In genomic region chr10:95894856-95895386, GRCm38 (mm10) we compare ENCODE assay signal across 8 mouse cellular contexts. TPM values are rescaled to one million over a fixed set of nuclear protein-coding genes. Genes with fewer than 3 reads are reported as not detected.
A peak's percentile ranks its signal among the peaks of the same experiment; 100 is the strongest.
DNase-seq lines count a peak whose midpoint lies in the region; ATAC-seq and TF ChIP-seq lines count a peak whose summit lies in the region.

No protein-coding gene starts in this region.

- H3K4me1 ChIP-seq in ES-Bruce4 (ENCODE audit: control insufficient read depth, insufficient read depth, low read length), result no peaks in the 10 kb centered on the region
- H3K4me1 ChIP-seq in forebrain, embryonic 12.5 days, result peaks cover 8% of the 10 kb centered on the region; the same call in 1 of the 2 replicates
- no peaks in the 10 kb centered on the region for H3K4me1 ChIP-seq in liver, embryonic 14.5 days (replicated peaks; ENCODE audit: control insufficient read depth in 2 of 2, insufficient read depth in 2 of 2, low read length in 1 of 2)
- no peaks in the 10 kb centered on the region for H3K4me1 ChIP-seq in stomach, postnatal 0 days (replicated peaks; ENCODE audit: control insufficient read depth, insufficient read depth)

- H3K4me3 ChIP-seq in ES-Bruce4 (ENCODE audit: low read depth, low read length), result no peak overlapping the region
- H3K4me3 ChIP-seq in forebrain, embryonic 12.5 days (replicated peaks), result peak overlapping the region; percentile 25
- peak overlapping the region in 1 of 2 experiments; percentile 22; a peak in 1 of 4 replicates for H3K4me3 ChIP-seq in liver, embryonic 14.5 days (ENCODE audit: insufficient read depth in 1 of 2, low read depth in 2 of 2, low read length in 2 of 2)
- H3K4me3 ChIP-seq in stomach, postnatal 0 days (ENCODE audit: low read depth, low read length), result peak overlapping the region; percentile 24

- WGBS in forebrain, embryonic 12.5 days, result 46% methylated on average over 10 of the region's 10 CpGs
- WGBS in liver, embryonic 14.5 days (ENCODE audit: insufficient replicate concordance), result 30% methylated on average over 10 of the region's 10 CpGs
- 38% methylated on average over 10 of the region's 10 CpGs for WGBS in stomach, postnatal 0 days

- peak; percentile 76 for TF ChIP-seq CTCF in ES-Bruce4 (IDR thresholded peaks at IDR 0.05; ENCODE audit: low read depth, low read length)
- TF ChIP-seq CTCF in liver, embryonic 14.5 days (IDR thresholded peaks at IDR 0.05; ENCODE audit: low read depth), result peak; percentile 64
- TF ChIP-seq CTCF in stomach, postnatal 0 days (IDR thresholded peaks at IDR 0.05; ENCODE audit: low read depth), result peak; percentile 92

- DNase-seq in c-Kit-positive CD71-negative TER-119-negative erythroid progenitor cells, embryonic 14.5 days (ENCODE audit: low read depth), result peak; percentile 37
- peak; percentile 80 to 82 for DNase-seq in heart, postnatal 10 days
- DNase-seq in kidney, postnatal 4 days, result peak; percentile 68 to 77
- peak in 1 of 3 experiments; percentile 22 for DNase-seq in liver, embryonic 14.5 days (ENCODE audit: low read depth in 3 of 3, low spot score in 3 of 3)
- DNase-seq in natural killer cell, adult 2 months (ENCODE audit: low spot score in 2 of 2), result peak; percentile 37 to 56
- DNase-seq in stomach, postnatal 0 days (ENCODE audit: low spot score), result peak; percentile 67

- no peak overlapping the region for H3K27ac ChIP-seq in ES-Bruce4 (ENCODE audit: insufficient read depth, low read length)
- no peak overlapping the region for H3K27ac ChIP-seq in forebrain, embryonic 12.5 days
- no peak overlapping the region for H3K27ac ChIP-seq in liver, embryonic 14.5 days
- H3K27ac ChIP-seq in stomach, postnatal 0 days (replicated peaks), result no peak overlapping the region

- no peaks in the 10 kb centered on the region for H3K9me3 ChIP-seq in ES-Bruce4 (replicated peaks; ENCODE audit: control insufficient read depth, insufficient read depth, low read length, poor library complexity, severe bottlenecking)
- H3K9me3 ChIP-seq in forebrain, embryonic 12.5 days, result no peaks in the 10 kb centered on the region
- H3K9me3 ChIP-seq in liver, embryonic 14.5 days (ENCODE audit: control insufficient read depth, low read length), result no peaks in the 10 kb centered on the region
- no peaks in the 10 kb centered on the region for H3K9me3 ChIP-seq in stomach, postnatal 0 days (ENCODE audit: control insufficient read depth, low read length)

- no peaks in the 10 kb centered on the region for H3K36me3 ChIP-seq in ES-Bruce4 (ENCODE audit: control insufficient read depth, insufficient read depth, low read length, poor library complexity, severe bottlenecking)
- no peaks in the 10 kb centered on the region for H3K36me3 ChIP-seq in forebrain, embryonic 12.5 days (replicated peaks)
- no peaks in the 10 kb centered on the region for H3K36me3 ChIP-seq in liver, embryonic 14.5 days (replicated peaks; ENCODE audit: control insufficient read depth, insufficient read depth, low read depth)
- H3K36me3 ChIP-seq in stomach, postnatal 0 days (ENCODE audit: control insufficient read depth, insufficient read depth, low read length), result no peaks in the 10 kb centered on the region

- intact Hi-C loops in heart, postnatal 10 days (cut with DNase I), result loop anchor here (1.0 to 10.0 kb wide), 4 partner anchors 36 to 900 kb away; no protein-coding TSS in a partner anchor

- no peak overlapping the region for H3K9ac ChIP-seq in ES-Bruce4 (ENCODE audit: low read depth, poor library complexity, severe bottlenecking)
- no peak overlapping the region for H3K9ac ChIP-seq in forebrain, embryonic 12.5 days
- H3K9ac ChIP-seq in liver, embryonic 14.5 days (replicated peaks), result no peak overlapping the region
- H3K9ac ChIP-seq in stomach, postnatal 0 days (ENCODE audit: low read length), result no peak overlapping the region

- TF ChIP-seq POLR2A in ES-Bruce4 (IDR thresholded peaks at IDR 0.05; ENCODE audit: insufficient read depth, low read length), result no peak

- peak overlapping the region; percentile 43 for H3K4me2 ChIP-seq in forebrain, embryonic 12.5 days
- H3K4me2 ChIP-seq in liver, embryonic 14.5 days (ENCODE audit: low read depth), result peak overlapping the region; percentile 52
- H3K4me2 ChIP-seq in stomach, postnatal 0 days (replicated peaks; ENCODE audit: low read depth), result peak overlapping the region; percentile 51

- no peaks in the 10 kb centered on the region for H3K27me3 ChIP-seq in ES-Bruce4 (ENCODE audit: control insufficient read depth, insufficient read depth, low read length, poor library complexity, severe bottlenecking)
- 0 out of 2 replicates have a peak, but pooled peaks cover 3% of the 10 kb centered on the region for H3K27me3 ChIP-seq in forebrain, embryonic 12.5 days
- H3K27me3 ChIP-seq in liver, embryonic 14.5 days (ENCODE audit: control insufficient read depth, insufficient read depth, low read length), result no peaks in the 10 kb centered on the region
- H3K27me3 ChIP-seq in stomach, postnatal 0 days (ENCODE audit: control insufficient read depth, insufficient read depth, low read length), result no peaks in the 10 kb centered on the region

- ATAC-seq in forebrain, embryonic 12.5 days (ENCODE audit: low FRiP score), result peak; percentile 86
- ATAC-seq in liver, embryonic 14.5 days (ENCODE audit: insufficient read depth), result no peak
- peak; percentile 75; the same call in 1 of the 2 replicates for ATAC-seq in stomach, postnatal 0 days (ENCODE audit: low FRiP score, low TSS enrichment)

- no peak for TF ChIP-seq EP300 in ES-Bruce4 (IDR thresholded peaks at IDR 0.05; ENCODE audit: insufficient read depth, low read depth, low read length)
- no peak for TF ChIP-seq EP300 in liver, embryonic 14.5 days (IDR thresholded peaks at IDR 0.05; ENCODE audit: low read depth)
- no peak for TF ChIP-seq EP300 in stomach, postnatal 0 days (optimal IDR thresholded peaks at IDR 0.05)

RNA-seq across cellular contexts. Expression of gene Eea1, which starts 45.5 kb away (rescaled TPM):
- polyA plus RNA-seq in ES-Bruce4 (2011; ENCODE audit: insufficient read depth, insufficient read length, low read depth, missing spikeins), result 14.1 and 16.2 TPM in 2 replicates
- 15.7 and 16.5 TPM in 2 replicates for polyA plus RNA-seq in forebrain, embryonic 12.5 days (2016; fragmentation: Nextera tagmentation; extraction: Ambion mirVana)
- total RNA-seq in heart, postnatal 10 days (2021), result 10 to 100 TPM; 34.3 to 37.1 TPM
- 2.4 and 4.2 TPM in 2 replicates for polyA plus RNA-seq in liver, embryonic 14.5 days (2012; rRNA removed)
- polyA plus RNA-seq in liver, embryonic 14.5 days (2014; fragmentation: Nextera tagmentation; extraction: Ambion mirVana), result 8.9 and 9.0 TPM in 2 replicates
- 17.9 and 20.2 TPM in 2 replicates for polyA plus RNA-seq in stomach, postnatal 0 days (2015; fragmentation: Nextera tagmentation; extraction: Ambion mirVana)

RNA-seq across cellular contexts. Expression of gene Gm33543, which starts 52.2 kb away (rescaled TPM):
- polyA plus RNA-seq in ES-Bruce4 (2011; ENCODE audit: insufficient read depth, insufficient read length, low read depth, missing spikeins), result not detected in 2 replicates
- not detected in 2 replicates for polyA plus RNA-seq in forebrain, embryonic 12.5 days (2016; fragmentation: Nextera tagmentation; extraction: Ambion mirVana)
- 1 to 10 TPM in 1 of 2 experiments, under 1 TPM in 1; 0.64 to 1.6 TPM for total RNA-seq in heart, postnatal 10 days (2021)
- 0.04 TPM in 1 of 2 replicates, not detected in the other for polyA plus RNA-seq in liver, embryonic 14.5 days (2012; rRNA removed)
- not detected in 2 replicates for polyA plus RNA-seq in liver, embryonic 14.5 days (2014; fragmentation: Nextera tagmentation; extraction: Ambion mirVana)
- not detected in 2 replicates for polyA plus RNA-seq in stomach, postnatal 0 days (2015; fragmentation: Nextera tagmentation; extraction: Ambion mirVana)
